Mouse (Mus musculus): Measurements from ENCODE around the gene Rasgrf2.

GRCm38 (mm10) chr13:92134792-92135191 lies 3.3 kb upstream of the Rasgrf2 start:
- TF ChIP-seq CTCF (IDR thresholded peaks at IDR 0.05; ENCODE audit: insufficient read depth, low read depth, low read length) (no peak), POLR2A (IDR thresholded peaks at IDR 0.05; ENCODE audit: insufficient read depth, low read depth, low read length) (no peak)
